Mouse (Mus musculus): ENCODE data around the gene Gnat1. TPM values are rescaled to one million over a fixed set of nuclear protein-coding genes. Genes with fewer than 3 reads are reported as not detected.

Gene Gnat1
- polyA plus RNA-seq, 1 experiment from 2014 or later, result 1.3 TPM

Other genes with a start within 250 kb of the Gnat1 start
- gene Tmem115, start 145.8 kb downstream of the Gnat1 start, polyA plus RNA-seq (2014; fragmentation: Nextera tagmentation; extraction: Ambion mirVana), result 47.1 and 51.7 TPM in 2 replicates
- 44.9 and 49.3 TPM in 2 replicates for gene Cyb561d2, start 137.5 kb downstream of the Gnat1 start, polyA plus RNA-seq (2014; fragmentation: Nextera tagmentation; extraction: Ambion mirVana)
- gene Nprl2, start 137.5 kb downstream of the Gnat1 start, polyA plus RNA-seq (2014; fragmentation: Nextera tagmentation; extraction: Ambion mirVana), result 65.8 and 71.4 TPM in 2 replicates
- 3.3 TPM in 2 replicates for gene Zmynd10, start 132.4 kb downstream of the Gnat1 start, polyA plus RNA-seq (2014; fragmentation: Nextera tagmentation; extraction: Ambion mirVana)
- gene Rassf1, start 128.2 kb downstream of the Gnat1 start, polyA plus RNA-seq (2014; fragmentation: Nextera tagmentation; extraction: Ambion mirVana), result 32.6 and 33.5 TPM in 2 replicates
- 115 and 130 TPM in 2 replicates for gene Tusc2, start 116.5 kb downstream of the Gnat1 start, polyA plus RNA-seq (2014; fragmentation: Nextera tagmentation; extraction: Ambion mirVana)
- 71.7 and 76.6 TPM in 2 replicates for gene Hyal2, start 111.8 kb downstream of the Gnat1 start, polyA plus RNA-seq (2014; fragmentation: Nextera tagmentation; extraction: Ambion mirVana)
- gene Hyal1, start 102.8 kb downstream of the Gnat1 start, polyA plus RNA-seq (2014; fragmentation: Nextera tagmentation; extraction: Ambion mirVana), result 3.1 and 4.9 TPM in 2 replicates
- gene Naa80, start 100.8 kb downstream of the Gnat1 start, polyA plus RNA-seq (2014; fragmentation: Nextera tagmentation; extraction: Ambion mirVana), result 14.4 and 16.4 TPM in 2 replicates
- gene Hyal3, start 98.9 kb downstream of the Gnat1 start, polyA plus RNA-seq (2014; fragmentation: Nextera tagmentation; extraction: Ambion mirVana), result 0.96 and 1.2 TPM in 2 replicates
- 11.2 and 16.5 TPM in 2 replicates for gene Ifrd2, start 92.1 kb downstream of the Gnat1 start, polyA plus RNA-seq (2014; fragmentation: Nextera tagmentation; extraction: Ambion mirVana)
- 4.2 and 4.5 TPM in 2 replicates for gene Sema3b, start 70.5 kb downstream of the Gnat1 start, polyA plus RNA-seq (2014; fragmentation: Nextera tagmentation; extraction: Ambion mirVana)
- 282 and 291 TPM in 2 replicates for gene Gnai2, start 44.3 kb downstream of the Gnat1 start, polyA plus RNA-seq (2014; fragmentation: Nextera tagmentation; extraction: Ambion mirVana)
- gene Slc38a3, start 10.2 kb downstream of the Gnat1 start, polyA plus RNA-seq (2014; fragmentation: Nextera tagmentation; extraction: Ambion mirVana), result 48.3 and 48.5 TPM in 2 replicates
- gene Sema3f, start 30.8 kb upstream of the Gnat1 start, polyA plus RNA-seq (2014; fragmentation: Nextera tagmentation; extraction: Ambion mirVana), result 17.5 and 17.7 TPM in 2 replicates
- gene Rbm5, start 91.3 kb upstream of the Gnat1 start, polyA plus RNA-seq (2014; fragmentation: Nextera tagmentation; extraction: Ambion mirVana), result 199 and 205 TPM in 2 replicates
- 79.2 and 80.4 TPM in 2 replicates for gene Rbm6, start 193.5 kb upstream of the Gnat1 start, polyA plus RNA-seq (2014; fragmentation: Nextera tagmentation; extraction: Ambion mirVana)
- gene Mon1a, start 208.4 kb upstream of the Gnat1 start, polyA plus RNA-seq (2014; fragmentation: Nextera tagmentation; extraction: Ambion mirVana), result 22.1 and 23.1 TPM in 2 replicates
- 0.95 and 1.2 TPM in 2 replicates for gene Mst1r, start 227.2 kb upstream of the Gnat1 start, polyA plus RNA-seq (2014; fragmentation: Nextera tagmentation; extraction: Ambion mirVana)
- not detected in 2 replicates for gene Actl11, start 248.8 kb upstream of the Gnat1 start, polyA plus RNA-seq (2014; fragmentation: Nextera tagmentation; extraction: Ambion mirVana)